Mouse (Mus musculus): Measurements from ENCODE around the gene Rft1.
A peak's percentile ranks its signal among the peaks of the same experiment; 100 is the strongest.

Rft1 gene

GRCm38 (mm10) chr14:30653943-30654659 lies at the start of gene Rft1:
Rft1 (plus strand) TSS chr14:30654360.
- DNase-seq (ENCODE audit: inconsistent age in 2 of 2, low spot score in 1 of 2): peak; percentile 97 to 100

GRCm38 (mm10) chr14:30606817-30607216 lies 47.3 kb upstream of the Rft1 start:
- no peak for DNase-seq (ENCODE audit: inconsistent age in 2 of 2, low spot score in 1 of 2)

GRCm38 (mm10) chr14:30607696-30608095 lies 46.5 kb upstream of the Rft1 start:
- DNase-seq (ENCODE audit: inconsistent age in 2 of 2, low spot score in 1 of 2): no peak

- DNase-seq (ENCODE audit: inconsistent age in 2 of 2, low spot score in 1 of 2): no peak
These were observed 46.0 kb upstream of the Rft1 start for GRCm38 (mm10) chr14:30608176-30608575.

- no peak for DNase-seq (ENCODE audit: inconsistent age in 2 of 2, low spot score in 1 of 2)
These were observed 44.7 kb upstream of the Rft1 start for GRCm38 (mm10) chr14:30609499-30609898.

GRCm38 (mm10) chr14:30610304-30610703 lies 43.9 kb upstream of the Rft1 start:
- DNase-seq (ENCODE audit: inconsistent age in 2 of 2, low spot score in 1 of 2): no peak

- DNase-seq (ENCODE audit: inconsistent age in 2 of 2, low spot score in 1 of 2): no peak
These were observed 43.2 kb upstream of the Rft1 start for GRCm38 (mm10) chr14:30610940-30611339.

- DNase-seq (ENCODE audit: inconsistent age in 2 of 2, low spot score in 1 of 2): peak; percentile 82 to 94
These were observed 41.6 kb upstream of the Rft1 start for GRCm38 (mm10) chr14:30612523-30612922.

GRCm38 (mm10) chr14:30612962-30613715 lies 41.0 kb upstream of the Rft1 start:
- DNase-seq (ENCODE audit: inconsistent age in 2 of 2, low spot score in 1 of 2): peak in 1 of 2 experiments; percentile 86

- no peak for DNase-seq (ENCODE audit: inconsistent age in 2 of 2, low spot score in 1 of 2)
These were observed 37.4 kb upstream of the Rft1 start for GRCm38 (mm10) chr14:30616751-30617150.

GRCm38 (mm10) chr14:30618746-30619275 lies 35.3 kb upstream of the Rft1 start:
- peak in 1 of 2 experiments; percentile 61 for DNase-seq (ENCODE audit: inconsistent age in 2 of 2, low spot score in 1 of 2)

- peak in 1 of 2 experiments; percentile 58 for DNase-seq (ENCODE audit: inconsistent age in 2 of 2, low spot score in 1 of 2)
These were observed 34.1 kb upstream of the Rft1 start for GRCm38 (mm10) chr14:30619982-30620578.

- DNase-seq (ENCODE audit: inconsistent age in 2 of 2, low spot score in 1 of 2): peak in 1 of 2 experiments; percentile 72
These were observed 32.0 kb upstream of the Rft1 start for GRCm38 (mm10) chr14:30622130-30622529.

- no peak for DNase-seq (ENCODE audit: inconsistent age in 2 of 2, low spot score in 1 of 2)
These were observed 31.6 kb upstream of the Rft1 start for GRCm38 (mm10) chr14:30622556-30622955.

- peak in 1 of 2 experiments; percentile 74 for DNase-seq (ENCODE audit: inconsistent age in 2 of 2, low spot score in 1 of 2)
These were observed 29.9 kb upstream of the Rft1 start for GRCm38 (mm10) chr14:30624277-30624721.

- peak; percentile 80 to 90 for DNase-seq (ENCODE audit: inconsistent age in 2 of 2, low spot score in 1 of 2)
These were observed 28.9 kb upstream of the Rft1 start for GRCm38 (mm10) chr14:30625131-30625807.

GRCm38 (mm10) chr14:30625856-30626726 lies 28.1 kb upstream of the Rft1 start, which contains the start of gene Prkcd:
Prkcd (minus strand) TSS chr14:30626210.
- peak; percentile 91 to 96 for DNase-seq (ENCODE audit: inconsistent age in 2 of 2, low spot score in 1 of 2)

GRCm38 (mm10) chr14:30626756-30627742 lies 27.1 kb upstream of the Rft1 start:
- no peak for DNase-seq (ENCODE audit: inconsistent age in 2 of 2, low spot score in 1 of 2)

GRCm38 (mm10) chr14:30628235-30628634 lies 25.9 kb upstream of the Rft1 start:
- DNase-seq (ENCODE audit: inconsistent age in 2 of 2, low spot score in 1 of 2): no peak

Measured in adrenal gland, adult (tissue).